Mouse (Mus musculus): ENCODE data around the gene Crocc2.

GRCm38 (mm10) chr1:93123179-93123854 is 45.2 kb upstream of the Crocc2 start:
- no peak for TF ChIP-seq CTCF (IDR thresholded peaks at IDR 0.05; ENCODE audit: insufficient read depth, low read depth, low read length)
- TF ChIP-seq POLR2A (IDR thresholded peaks at IDR 0.05; ENCODE audit: insufficient read depth, low read depth, low read length): no peak
